Mouse (Mus musculus): ENCODE measurements around the gene Nrp1.

DNA sequence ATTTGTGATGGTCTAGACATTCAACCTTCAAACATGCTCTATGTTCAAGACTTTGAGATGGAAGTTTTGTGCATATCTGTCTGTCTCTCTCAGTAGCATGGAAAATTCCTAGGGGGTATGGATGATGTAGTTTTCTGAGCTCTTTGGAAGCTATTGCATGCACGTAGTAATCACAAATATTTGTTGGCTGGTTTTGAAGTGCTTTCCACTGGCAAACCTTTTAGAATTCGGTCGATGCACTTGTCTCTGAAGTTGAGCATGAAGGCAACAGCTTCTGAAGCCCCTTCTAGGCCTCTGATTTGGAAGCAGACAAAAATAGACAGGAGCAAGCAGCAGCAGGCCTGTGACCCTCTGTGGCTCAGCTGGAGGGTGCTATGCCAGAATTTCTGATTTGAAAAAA, 18.9 kb upstream of the Nrp1 start:
- TF ChIP-seq CTCF (IDR thresholded peaks at IDR 0.05; ENCODE audit: insufficient read depth, low read length) (no peak), POLR2A (IDR thresholded peaks at IDR 0.05; ENCODE audit: borderline replicate concordance, extremely low read depth, low read depth, low read length) (no peak)
